Mouse (Mus musculus) lung, embryonic 16.5 days (tissue): Measurements from ENCODE around the gene Camta1. TPM values are rescaled to one million over a fixed set of nuclear protein-coding genes. Genes with fewer than 3 reads are reported as not detected.

Source experiments
- ATAC-seq: fragments of 200-750 bp; cut with Nextera tagmentation; 2 replicates; pipeline ENCODE4 v1.8.0; 2017; ENCODE audit warnings: low read depth, mild to moderate bottlenecking, moderate library complexity
- H3K27ac ChIP-seq: fragments of 300-500 bp; sonication (generic); 2 replicates; pipeline ENCODE4 v1.5.1; 2014; ENCODE audit warnings: mild to moderate bottlenecking, control low read depth, low read length
- H3K27me3 ChIP-seq: fragments of 300-500 bp; sonication (generic); 2 replicates; pipeline ENCODE4 v1.6.1; 2014; ENCODE audit warnings: low read depth, low read length, mixed read lengths; ENCODE audit not compliant: control insufficient read depth, insufficient read depth
- H3K36me3 ChIP-seq: fragments of 300-500 bp; sonication (generic); 2 replicates; pipeline ENCODE4 v1.6.1; 2014; ENCODE audit warnings: low read length; ENCODE audit not compliant: control insufficient read depth, insufficient read depth
- H3K4me1 ChIP-seq: fragments of 300-500 bp; sonication (generic); replicated peaks from 2 replicates; pipeline ENCODE4 v1.6.1; 2014; ENCODE audit warnings: low read length, mixed read lengths; ENCODE audit not compliant: control insufficient read depth, insufficient read depth
- H3K4me2 ChIP-seq: fragments of 300-500 bp; sonication (generic); 2 replicates; pipeline ENCODE4 v1.6.1; 2014; ENCODE audit warnings: low read depth, low read length, control low read depth
- H3K4me3 ChIP-seq: fragments of 300-500 bp; sonication (generic); 2 replicates; pipeline ENCODE4 v1.5.1; 2014; ENCODE audit warnings: mild to moderate bottlenecking, low read length, control low read depth
- H3K9ac ChIP-seq: fragments of 300-500 bp; sonication (generic); 2 replicates; pipeline ENCODE4 v1.6.1; 2014; ENCODE audit warnings: low read length, control low read depth
- H3K9me3 ChIP-seq: fragments of 300-500 bp; sonication (generic); 2 replicates; pipeline ENCODE4 v1.6.1; 2016; ENCODE audit warnings: low read length; ENCODE audit not compliant: control insufficient read depth
- WGBS: fragments of 180-500 bp; shearing (Covaris S2); extraction: QIAGEN DNeasy Blood & Tissue Kit; methylation state at CpG from one replicate; pipeline ENCODE4 v1.1.7; 2014; 5-methylcytosine and 5-hydroxymethylcytosine counted together
- polyA plus RNA-seq: library from polyadenylated mRNA; unstranded; fragments of >200 nt; fragmentation: Nextera tagmentation; extraction: Ambion mirVana; gene quantifications from 2 replicates; pipeline ENCODE4 v1.2.1, GENCODE M21; 2015

Camta1 gene
- polyA plus RNA-seq, 1 experiment from 2014 or later, result 89.4 TPM

- Histone ChIP-seq H3K36me3 (no peaks in the 10 kb centered on the region), H3K27me3 (no peaks in the 10 kb centered on the region; the same call in 1 of the 2 replicates), H3K4me1 (no peaks in the 10 kb centered on the region), H3K27ac (no peak overlapping the region), H3K9me3 (no peaks in the 10 kb centered on the region), H3K9ac (no peak overlapping the region), H3K4me3 (no peak overlapping the region), H3K4me2 (no peak overlapping the region)
- 14% methylated on average over 21 of the region's 21 CpGs for WGBS
- peak; percentile 36; the same call in 1 of the 2 replicates for ATAC-seq
Observed at GRCm38 (mm10) chr4:151483299-151483976, 378.2 kb downstream of the Camta1 start.

DNA sequence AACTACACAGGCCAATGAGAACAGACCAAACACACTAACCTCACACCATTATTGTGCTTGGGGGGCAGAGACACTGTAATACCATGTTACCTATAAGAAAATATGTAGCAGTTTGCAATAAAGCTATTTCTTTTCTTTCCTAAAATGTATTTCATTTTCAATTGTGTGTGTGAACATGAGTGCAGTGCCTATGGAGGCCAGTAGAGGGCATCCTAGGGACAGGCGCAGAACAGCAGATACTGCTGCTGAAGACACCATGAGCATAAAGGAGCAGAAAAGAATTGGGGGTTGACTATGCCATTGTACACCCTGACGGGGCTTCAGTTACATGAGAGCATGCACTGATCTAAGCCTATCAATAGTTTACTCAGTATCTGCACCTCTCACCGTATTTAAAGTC lies 380.7 kb downstream of the Camta1 start:
- ATAC-seq, result no peak
- H3K36me3 ChIP-seq, result no peaks in the 10 kb centered on the region
- WGBS, result 88% methylated on average over 3 of the region's 3 CpGs
- H3K4me3 ChIP-seq, result no peak overlapping the region
- H3K27ac ChIP-seq, result no peak overlapping the region
- no peaks in the 10 kb centered on the region for H3K4me1 ChIP-seq
- H3K27me3 ChIP-seq, result no peaks in the 10 kb centered on the region; the same call in 1 of the 2 replicates
- no peaks in the 10 kb centered on the region for H3K9me3 ChIP-seq
- no peak overlapping the region for H3K9ac ChIP-seq
- H3K4me2 ChIP-seq, result no peak overlapping the region

DNA sequence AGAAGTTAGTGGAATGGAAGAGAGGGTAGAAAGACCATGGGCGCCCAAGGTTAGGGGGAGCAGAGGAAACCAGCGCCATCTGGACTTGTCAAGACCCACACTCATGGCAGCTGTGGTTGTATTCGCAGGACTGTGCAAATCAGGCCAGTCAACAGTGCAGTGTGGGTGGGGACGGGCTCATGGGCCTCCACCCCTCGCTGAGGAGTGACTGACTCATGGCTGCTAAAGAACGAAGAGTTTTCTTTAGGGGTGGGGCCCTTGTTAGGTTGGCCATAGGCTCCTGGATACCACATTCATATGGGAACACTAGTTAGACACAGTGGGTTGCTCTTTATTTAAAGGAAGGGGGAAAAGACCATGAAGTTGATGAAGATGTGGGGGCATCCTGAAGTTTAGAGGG lies 383.7 kb downstream of the Camta1 start:
- no peaks in the 10 kb centered on the region for H3K36me3 ChIP-seq
- no peak overlapping the region for H3K4me2 ChIP-seq
- 79% methylated on average over 6 of the region's 6 CpGs for WGBS
- no peak overlapping the region for H3K27ac ChIP-seq
- ATAC-seq, result no peak
- H3K9me3 ChIP-seq, result no peaks in the 10 kb centered on the region
- H3K9ac ChIP-seq, result no peak overlapping the region
- no peaks in the 10 kb centered on the region for H3K4me1 ChIP-seq
- no peak overlapping the region for H3K4me3 ChIP-seq
- no peaks in the 10 kb centered on the region; the same call in 1 of the 2 replicates for H3K27me3 ChIP-seq

GRCm38 (mm10) chr4:151474895-151475470 lies 386.7 kb downstream of the Camta1 start:
- Histone ChIP-seq H3K9me3 (no peaks in the 10 kb centered on the region), H3K9ac (no peak overlapping the region), H3K27me3 (no peaks in the 10 kb centered on the region), H3K27ac (no peak overlapping the region), H3K4me2 (no peak overlapping the region), H3K36me3 (no peaks in the 10 kb centered on the region), H3K4me3 (no peak overlapping the region), H3K4me1 (no peaks in the 10 kb centered on the region)
- WGBS, result 75% methylated on average over 16 of the region's 16 CpGs
- no peak for ATAC-seq

GRCm38 (mm10) chr4:151471886-151472285 lies 389.8 kb downstream of the Camta1 start:
- ATAC-seq, result no peak
- Histone ChIP-seq H3K4me2 (no peak overlapping the region), H3K9ac (no peak overlapping the region), H3K36me3 (no peaks in the 10 kb centered on the region), H3K27ac (no peak overlapping the region), H3K4me1 (no peaks in the 10 kb centered on the region), H3K9me3 (no peaks in the 10 kb centered on the region), H3K4me3 (no peak overlapping the region), H3K27me3 (no peaks in the 10 kb centered on the region)
- 73% methylated on average over 4 of the region's 4 CpGs for WGBS

DNA sequence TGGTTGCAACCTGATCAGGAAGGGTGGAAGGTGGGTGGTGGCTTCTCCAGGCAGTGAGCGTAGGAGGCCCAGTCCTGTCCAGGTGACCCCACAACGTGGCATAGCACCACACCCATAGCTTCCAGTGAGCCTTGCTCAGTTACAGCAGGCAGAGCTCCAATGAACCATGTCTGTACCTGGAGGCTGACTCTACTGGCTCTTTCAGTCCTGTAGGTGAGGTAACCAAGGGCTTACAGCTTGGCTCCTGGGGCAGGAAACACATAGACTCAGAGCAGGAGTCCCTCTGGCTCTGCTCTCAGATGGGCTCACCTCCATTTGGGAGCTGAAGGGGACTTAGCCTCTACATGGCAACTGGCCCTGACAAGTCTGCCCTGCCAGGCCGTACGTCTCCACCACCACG lies 393.3 kb downstream of the Camta1 start:
- Histone ChIP-seq H3K9ac (no peak overlapping the region), H3K27ac (no peak overlapping the region), H3K4me3 (no peak overlapping the region), H3K36me3 (no peaks in the 10 kb centered on the region), H3K4me2 (no peak overlapping the region), H3K9me3 (no peaks in the 10 kb centered on the region), H3K4me1 (no peaks in the 10 kb centered on the region), H3K27me3 (no peaks in the 10 kb centered on the region)
- ATAC-seq, result no peak
- 86% methylated on average over 5 of the region's 5 CpGs for WGBS

GRCm38 (mm10) chr4:151458686-151459085 lies 403.0 kb downstream of the Camta1 start:
- H3K9me3 ChIP-seq, result no peaks in the 10 kb centered on the region
- no peaks in the 10 kb centered on the region for H3K4me1 ChIP-seq
- no peak overlapping the region for H3K9ac ChIP-seq
- H3K4me2 ChIP-seq, result no peak overlapping the region
- no peak for ATAC-seq
- no peaks in the 10 kb centered on the region for H3K27me3 ChIP-seq
- no peak overlapping the region for H3K27ac ChIP-seq
- no peaks in the 10 kb centered on the region for H3K36me3 ChIP-seq
- 64% methylated on average over 11 of the region's 11 CpGs for WGBS
- H3K4me3 ChIP-seq, result no peak overlapping the region

DNA sequence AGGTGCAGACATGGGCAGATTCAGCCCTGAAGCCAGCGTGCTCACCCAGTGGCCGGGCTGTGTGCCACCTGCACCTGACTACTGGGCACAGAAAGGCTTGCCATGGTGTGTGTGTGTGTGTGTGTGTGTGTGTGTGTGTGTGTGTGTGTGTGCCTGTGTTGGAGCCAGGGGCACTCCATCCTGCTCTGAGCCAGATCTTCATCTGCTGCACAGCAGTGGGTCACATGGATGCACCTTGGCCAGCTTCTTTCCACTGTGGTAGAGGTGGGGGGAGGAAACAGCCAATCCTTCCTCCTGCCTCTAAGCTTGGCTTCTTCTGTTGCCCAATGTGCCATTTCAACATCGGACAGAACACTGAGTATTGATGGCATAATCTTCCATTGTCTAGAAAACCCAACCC lies 407.1 kb downstream of the Camta1 start:
- H3K9ac ChIP-seq, result no peak overlapping the region
- no peak for ATAC-seq
- H3K27ac ChIP-seq, result no peak overlapping the region
- no peaks in the 10 kb centered on the region for H3K27me3 ChIP-seq
- no peaks in the 10 kb centered on the region for H3K9me3 ChIP-seq
- 86% methylated on average over 3 of the region's 3 CpGs for WGBS
- H3K4me1 ChIP-seq, result no peaks in the 10 kb centered on the region
- no peaks in the 10 kb centered on the region for H3K36me3 ChIP-seq
- H3K4me3 ChIP-seq, result no peak overlapping the region
- H3K4me2 ChIP-seq, result no peak overlapping the region

DNA sequence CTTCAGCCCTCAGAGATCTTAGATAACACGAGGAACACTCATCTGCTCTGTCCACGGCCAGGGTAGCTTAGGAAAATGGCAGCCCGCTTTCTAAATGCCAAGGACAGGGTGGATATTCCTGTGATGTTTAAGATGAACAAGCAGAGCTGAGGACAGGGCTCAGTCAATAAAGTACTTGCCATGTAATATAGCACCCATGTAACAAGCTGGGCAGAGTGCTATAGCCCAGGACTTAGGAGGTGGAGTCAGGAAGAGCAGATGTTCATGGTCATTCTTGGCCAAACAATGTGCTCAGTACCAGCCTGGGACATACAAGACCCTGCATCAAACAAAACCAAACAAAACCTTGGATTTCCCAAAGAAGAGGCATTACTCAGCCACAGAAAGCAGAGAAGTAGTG lies 407.6 kb downstream of the Camta1 start:
- ATAC-seq, result no peak
- no peaks in the 10 kb centered on the region for H3K27me3 ChIP-seq
- no peaks in the 10 kb centered on the region for H3K4me1 ChIP-seq
- no peak overlapping the region for H3K4me3 ChIP-seq
- no peak overlapping the region for H3K9ac ChIP-seq
- no peaks in the 10 kb centered on the region for H3K9me3 ChIP-seq
- H3K27ac ChIP-seq, result no peak overlapping the region
- no peaks in the 10 kb centered on the region for H3K36me3 ChIP-seq
- 57% methylated on average over 3 of the region's 3 CpGs for WGBS
- H3K4me2 ChIP-seq, result no peak overlapping the region
